Mouse (Mus musculus) liver, embryonic 14.5 days (tissue): ENCODE results near the gene Ngly1.

ENCODE experiments used
- CTCF ChIP-seq: IDR thresholded peaks from 2 replicates; pipeline ENCODE4 v1.5.1; 2016; ENCODE audit warnings: antibody characterized with exemption, low read depth, control low read depth
- EP300 ChIP-seq: IDR thresholded peaks from 2 replicates; pipeline ENCODE4 v1.6.1; 2016; ENCODE audit warnings: antibody characterized with exemption, low read depth

- TF ChIP-seq CTCF = no peak
- TF ChIP-seq EP300 = no peak
These were observed 110.6 kb downstream of the Ngly1 start for GRCm38 (mm10) chr14:16359704-16360103.
